Mouse (Mus musculus): Measurements from ENCODE around the gene Mrgpre. TPM values are rescaled to one million over a fixed set of nuclear protein-coding genes. Genes with fewer than 3 reads are reported as not detected.

The Mrgpre gene
- polyA plus RNA-seq, 1 experiment from 2014 or later = 0.55 TPM

- TF ChIP-seq EP300 (optimal IDR thresholded peaks at IDR 0.05) = peak; percentile 18
- peak; percentile 20; the same call in 1 of the 2 replicates for TF ChIP-seq CTCF (IDR thresholded peaks at IDR 0.05; ENCODE audit: low read depth)
- Histone ChIP-seq H3K4me1 (replicated peaks; ENCODE audit: control insufficient read depth, insufficient read depth) (peaks cover 15% of the 10 kb centered on the region), H3K9me3 (ENCODE audit: control insufficient read depth, low read length) (no peaks in the 10 kb centered on the region), H3K4me3 (ENCODE audit: low read depth, low read length) (peak overlapping the region; percentile 88), H3K27me3 (ENCODE audit: control insufficient read depth, insufficient read depth, low read length) (no peaks in the 10 kb centered on the region), H3K27ac (replicated peaks) (peak overlapping the region; percentile 97), H3K4me2 (replicated peaks; ENCODE audit: low read depth) (peak overlapping the region; percentile 94), H3K9ac (ENCODE audit: low read length) (peak overlapping the region; percentile 89), H3K36me3 (ENCODE audit: control insufficient read depth, insufficient read depth, low read length) (no peaks in the 10 kb centered on the region; the same call in 1 of the 2 replicates)
- ATAC-seq (ENCODE audit: low FRiP score, low TSS enrichment) (peak; percentile 93), DNase-seq (ENCODE audit: low spot score) (peak; percentile 93)
- WGBS = 1% methylated on average over 37 of the region's 38 CpGs
Measured at GRCm38 (mm10) chr7:143739511-143740461, 44.5 kb downstream of the Mrgpre start.

DNA sequence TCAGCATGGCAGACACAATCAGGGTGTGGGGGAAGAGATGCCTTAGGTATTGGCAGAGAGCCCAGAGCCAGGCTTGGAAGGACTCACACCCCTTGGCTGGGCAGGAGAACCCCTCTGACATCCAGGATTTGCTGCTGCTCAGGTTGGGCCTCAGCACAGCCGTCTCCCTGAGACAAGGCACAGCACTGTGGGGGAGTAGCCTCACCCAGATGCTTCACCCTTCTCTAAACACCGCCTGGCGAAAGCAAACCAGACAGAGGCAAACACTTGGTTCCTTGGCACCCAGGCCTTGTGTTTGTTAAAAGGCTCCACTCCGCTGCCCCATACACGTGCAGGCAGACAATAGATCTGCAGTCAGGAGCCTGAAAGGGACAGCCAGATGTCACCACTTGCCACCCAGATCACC, 45.7 kb downstream of the Mrgpre start:
- 0 out of 2 replicates have a peak, but pooled peaks have one; percentile 21 for ATAC-seq (ENCODE audit: low FRiP score, low TSS enrichment)
- no peaks in the 10 kb centered on the region for H3K27me3 ChIP-seq (ENCODE audit: control insufficient read depth, insufficient read depth, low read length)
- peak; percentile 15 for TF ChIP-seq EP300 (optimal IDR thresholded peaks at IDR 0.05)
- no peak for TF ChIP-seq CTCF (IDR thresholded peaks at IDR 0.05; ENCODE audit: low read depth)

GRCm38 (mm10) chr7:143738194-143738593, 46.1 kb downstream of the Mrgpre start:
- peak overlapping the region; percentile 97 for H3K27ac ChIP-seq (replicated peaks)
- H3K9me3 ChIP-seq (ENCODE audit: control insufficient read depth, low read length) = no peaks in the 10 kb centered on the region
- H3K27me3 ChIP-seq (ENCODE audit: control insufficient read depth, insufficient read depth, low read length) = no peaks in the 10 kb centered on the region
- peaks cover 2% of the 10 kb centered on the region for H3K36me3 ChIP-seq (ENCODE audit: control insufficient read depth, insufficient read depth, low read length)
- peak; percentile 56 for TF ChIP-seq EP300 (optimal IDR thresholded peaks at IDR 0.05)
- no peak for TF ChIP-seq CTCF (IDR thresholded peaks at IDR 0.05; ENCODE audit: low read depth)
- peak overlapping the region; percentile 88 for H3K4me3 ChIP-seq (ENCODE audit: low read depth, low read length)
- 43% methylated on average over 6 of the region's 6 CpGs for WGBS
- H3K4me2 ChIP-seq (replicated peaks; ENCODE audit: low read depth) = peak overlapping the region; percentile 94
- ATAC-seq (ENCODE audit: low FRiP score, low TSS enrichment) (no peak), DNase-seq (ENCODE audit: low spot score) (no peak)
- peak overlapping the region; percentile 89 for H3K9ac ChIP-seq (ENCODE audit: low read length)
- peaks cover 15% of the 10 kb centered on the region for H3K4me1 ChIP-seq (replicated peaks; ENCODE audit: control insufficient read depth, insufficient read depth)

More for the DNA sequence above, 45.7 kb downstream of the Mrgpre start:
- 16% methylated on average over 5 of the region's 5 CpGs for WGBS
- H3K36me3 ChIP-seq (ENCODE audit: control insufficient read depth, insufficient read depth, low read length) = peaks cover 2% of the 10 kb centered on the region
- peak overlapping the region; percentile 94 for H3K4me2 ChIP-seq (replicated peaks; ENCODE audit: low read depth)
- peak overlapping the region; percentile 89 for H3K9ac ChIP-seq (ENCODE audit: low read length)
- H3K9me3 ChIP-seq (ENCODE audit: control insufficient read depth, low read length) = no peaks in the 10 kb centered on the region
- DNase-seq (ENCODE audit: low spot score) = peak; percentile 48
- peak overlapping the region; percentile 88 for H3K4me3 ChIP-seq (ENCODE audit: low read depth, low read length)
- H3K4me1 ChIP-seq (replicated peaks; ENCODE audit: control insufficient read depth, insufficient read depth) = peaks cover 15% of the 10 kb centered on the region
- peak overlapping the region; percentile 97 for H3K27ac ChIP-seq (replicated peaks)

DNA sequence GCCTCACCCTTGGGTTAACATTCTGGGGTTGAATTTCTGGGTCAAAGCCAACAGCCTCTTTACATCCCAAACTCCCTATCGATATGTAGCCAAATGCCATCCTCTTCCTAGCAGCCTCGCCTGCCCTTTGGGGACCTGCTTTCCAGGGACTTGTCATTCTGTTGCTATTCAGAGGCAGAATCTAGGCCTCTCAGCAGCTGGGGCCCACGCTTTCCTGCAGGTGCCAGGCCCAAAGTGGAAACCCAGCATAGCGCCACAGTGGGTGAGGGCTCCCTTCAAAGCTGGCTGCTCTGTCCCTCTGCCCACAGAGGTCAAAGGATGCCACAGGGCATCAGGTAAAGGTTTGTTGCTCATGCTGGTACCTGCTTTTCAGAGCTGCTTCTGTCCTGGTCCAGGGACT, 50.6 kb downstream of the Mrgpre start:
- Histone ChIP-seq H3K9me3 (ENCODE audit: control insufficient read depth, low read length) (no peaks in the 10 kb centered on the region), H3K4me3 (ENCODE audit: low read depth, low read length) (no peak overlapping the region), H3K27ac (replicated peaks) (no peak overlapping the region), H3K27me3 (ENCODE audit: control insufficient read depth, insufficient read depth, low read length) (no peaks in the 10 kb centered on the region), H3K4me1 (replicated peaks; ENCODE audit: control insufficient read depth, insufficient read depth) (peaks cover 10% of the 10 kb centered on the region), H3K9ac (ENCODE audit: low read length) (no peak overlapping the region), H3K4me2 (replicated peaks; ENCODE audit: low read depth) (no peak overlapping the region), H3K36me3 (ENCODE audit: control insufficient read depth, insufficient read depth, low read length) (peaks cover 2% of the 10 kb centered on the region)
- no peak for TF ChIP-seq CTCF (IDR thresholded peaks at IDR 0.05; ENCODE audit: low read depth)
- 87% methylated on average over 4 of the region's 4 CpGs for WGBS
- ATAC-seq (ENCODE audit: low FRiP score, low TSS enrichment) (no peak), DNase-seq (ENCODE audit: low spot score) (no peak)

DNA sequence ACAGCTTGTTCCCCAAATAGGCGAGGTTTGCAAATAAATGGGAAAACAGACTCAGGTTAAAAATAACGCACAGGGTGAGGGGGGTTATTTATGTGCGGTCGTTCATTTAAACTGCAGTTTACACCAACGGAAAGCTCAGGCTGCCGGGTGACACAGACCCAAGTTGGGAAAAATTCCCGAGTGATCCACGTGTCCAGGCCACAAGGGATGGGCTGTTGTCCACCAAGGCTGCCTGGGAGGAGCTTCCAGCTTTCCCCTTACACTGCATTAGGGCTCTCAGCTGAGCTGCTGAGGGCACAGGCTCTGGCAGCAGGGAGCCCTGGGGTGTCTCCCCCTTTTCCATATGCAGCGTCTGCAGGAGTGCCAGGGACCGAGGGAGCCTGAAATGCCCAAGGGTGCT, 54.4 kb downstream of the Mrgpre start:
- 53% methylated on average over 10 of the region's 10 CpGs for WGBS
- peak; percentile 39 for ATAC-seq (ENCODE audit: low FRiP score, low TSS enrichment)
- Histone ChIP-seq H3K4me2 (replicated peaks; ENCODE audit: low read depth) (no peak overlapping the region), H3K27me3 (ENCODE audit: control insufficient read depth, insufficient read depth, low read length) (no peaks in the 10 kb centered on the region), H3K27ac (replicated peaks) (no peak overlapping the region), H3K9ac (ENCODE audit: low read length) (0 out of 2 replicates have a peak overlapping the region, but pooled peaks have one; percentile 18), H3K36me3 (ENCODE audit: control insufficient read depth, insufficient read depth, low read length) (peaks cover 2% of the 10 kb centered on the region), H3K4me1 (replicated peaks; ENCODE audit: control insufficient read depth, insufficient read depth) (0 out of 2 replicates have a peak, but pooled peaks cover 2% of the 10 kb centered on the region), H3K9me3 (ENCODE audit: control insufficient read depth, low read length) (no peaks in the 10 kb centered on the region), H3K4me3 (ENCODE audit: low read depth, low read length) (no peak overlapping the region)
- no peak for DNase-seq (ENCODE audit: low spot score)
- TF ChIP-seq EP300 (optimal IDR thresholded peaks at IDR 0.05) (no peak), CTCF (IDR thresholded peaks at IDR 0.05; ENCODE audit: low read depth) (no peak)

Small RNAs within 50 kb of the gene (microRNA-seq; reads per million reads assigned to microRNA genes)
- gene Gm22064 = not detected

Other genes with a start within 250 kb of the Mrgpre start
- 98.5 and 99.4 TPM in 2 replicates for gene Nap1l4, start 235.4 kb downstream of the Mrgpre start, polyA plus RNA-seq (2015; fragmentation: Nextera tagmentation; extraction: Ambion mirVana)
- gene Cars, start 184.4 kb downstream of the Mrgpre start, polyA plus RNA-seq (2015; fragmentation: Nextera tagmentation; extraction: Ambion mirVana) = 45.5 and 53.7 TPM in 2 replicates
- gene Tnfrsf26, start 155.8 kb downstream of the Mrgpre start, polyA plus RNA-seq (2015; fragmentation: Nextera tagmentation; extraction: Ambion mirVana) = 0.13 and 0.17 TPM in 2 replicates
- 3.9 and 4.7 TPM in 2 replicates for gene Tnfrsf22, start 134.8 kb downstream of the Mrgpre start, polyA plus RNA-seq (2015; fragmentation: Nextera tagmentation; extraction: Ambion mirVana)
- gene Tnfrsf23, start 98.6 kb downstream of the Mrgpre start, polyA plus RNA-seq (2015; fragmentation: Nextera tagmentation; extraction: Ambion mirVana) = 2.9 and 4.0 TPM in 2 replicates
- 29.9 and 32.0 TPM in 2 replicates for gene Osbpl5, start 27.5 kb downstream of the Mrgpre start, polyA plus RNA-seq (2015; fragmentation: Nextera tagmentation; extraction: Ambion mirVana)
- not detected in 2 replicates for gene Mrgprg, start 17.5 kb downstream of the Mrgpre start, polyA plus RNA-seq (2015; fragmentation: Nextera tagmentation; extraction: Ambion mirVana)
- gene Nadsyn1, start 38.3 kb upstream of the Mrgpre start, polyA plus RNA-seq (2015; fragmentation: Nextera tagmentation; extraction: Ambion mirVana) = 8.5 and 9.2 TPM in 2 replicates
- gene Dhcr7, start 38.6 kb upstream of the Mrgpre start, polyA plus RNA-seq (2015; fragmentation: Nextera tagmentation; extraction: Ambion mirVana) = 23.9 and 27.1 TPM in 2 replicates
- gene Gm498, start 82.3 kb upstream of the Mrgpre start, polyA plus RNA-seq (2015; fragmentation: Nextera tagmentation; extraction: Ambion mirVana) = 0.07 TPM in 1 of 2 replicates, not detected in the other
- 0.68 and 0.69 TPM in 2 replicates for gene Shank2, start 217.4 kb upstream of the Mrgpre start, polyA plus RNA-seq (2015; fragmentation: Nextera tagmentation; extraction: Ambion mirVana)